Mouse (Mus musculus) layer of hippocampus, postnatal 14 days (tissue): ENCODE results near the gene Tpbgl. TPM values are rescaled to one million over a fixed set of nuclear protein-coding genes. Genes with fewer than 3 reads are reported as not detected.

ENCODE experiments used
- DNase-seq, 2 experiments: peaks; one replicate each; pipeline ENCODE4 v3.0.0; 2021 to 2022; ENCODE audit warnings: low spot score in 2 of 2, mixed read lengths in 1 of 2
- total RNA-seq, 2 experiments: library from RNA; stranded (reverse); gene quantifications; 2 replicates each; pipeline ENCODE4 v1.2.3; 2021

Gene Tpbgl
- total RNA-seq, 2 experiments from 2014 or later = 4.7 to 5.2 TPM

DNA sequence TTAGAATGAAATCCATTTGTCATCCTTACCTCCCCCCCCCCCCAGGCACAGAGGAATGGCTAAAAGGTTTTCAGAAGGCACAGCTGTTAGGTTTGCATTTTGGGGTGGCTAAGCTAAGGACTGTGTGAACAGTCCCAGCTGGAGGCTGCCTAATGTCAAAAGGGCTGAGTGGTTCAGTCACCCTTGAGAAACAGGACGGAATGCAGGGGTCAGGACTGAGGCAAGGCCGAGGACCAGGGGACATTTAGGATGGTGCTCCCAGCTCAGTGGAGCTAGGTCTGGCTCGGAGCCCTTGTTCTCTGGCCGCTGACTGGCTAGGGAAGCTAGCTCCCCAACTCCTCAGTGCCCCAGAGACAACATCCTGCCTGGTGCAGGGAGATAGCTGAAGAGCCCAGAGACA lies 44.0 kb downstream of the Tpbgl start:
- no peak for DNase-seq

DNA sequence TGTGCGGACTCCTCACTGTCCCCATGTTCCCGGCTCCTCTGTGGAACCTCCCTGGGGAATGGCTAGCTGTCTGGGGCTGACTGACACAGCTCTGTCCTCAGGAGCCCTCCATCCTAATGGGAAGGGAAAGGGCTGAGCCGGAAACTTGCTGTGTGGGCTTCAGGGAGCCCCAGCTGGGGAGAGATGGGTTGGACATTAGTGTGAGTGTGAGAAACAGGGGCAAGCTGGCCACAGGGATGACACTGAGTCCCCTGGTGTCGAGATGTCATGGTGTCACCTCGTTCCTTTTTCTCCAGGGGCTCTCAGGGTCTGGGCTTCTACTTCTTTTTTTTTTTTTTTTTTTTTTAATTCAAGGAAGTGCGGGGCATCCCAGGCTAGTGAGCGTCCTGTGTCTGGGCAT lies 44.6 kb downstream of the Tpbgl start:
- no peak for DNase-seq

DNA sequence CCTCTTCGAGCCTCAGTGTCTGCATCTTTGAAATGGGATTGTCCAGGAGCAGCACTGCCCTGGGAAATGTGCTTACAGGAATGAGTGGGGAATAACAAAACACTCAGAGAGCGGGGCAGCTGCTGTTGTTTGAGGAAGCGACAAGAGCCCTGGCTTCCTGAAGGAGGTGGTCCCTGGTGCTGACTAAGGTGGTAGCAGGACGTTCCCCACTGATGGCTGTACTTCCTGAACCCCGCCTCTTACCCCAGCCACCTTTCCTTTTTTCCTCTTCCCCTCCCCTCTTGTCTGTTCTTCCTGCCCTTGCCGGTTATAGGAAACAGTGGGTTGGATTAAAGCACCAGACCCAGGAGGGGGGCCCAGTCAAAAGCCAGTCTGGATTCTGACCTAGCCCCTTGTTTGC lies 46.7 kb downstream of the Tpbgl start:
- DNase-seq = no peak

DNA sequence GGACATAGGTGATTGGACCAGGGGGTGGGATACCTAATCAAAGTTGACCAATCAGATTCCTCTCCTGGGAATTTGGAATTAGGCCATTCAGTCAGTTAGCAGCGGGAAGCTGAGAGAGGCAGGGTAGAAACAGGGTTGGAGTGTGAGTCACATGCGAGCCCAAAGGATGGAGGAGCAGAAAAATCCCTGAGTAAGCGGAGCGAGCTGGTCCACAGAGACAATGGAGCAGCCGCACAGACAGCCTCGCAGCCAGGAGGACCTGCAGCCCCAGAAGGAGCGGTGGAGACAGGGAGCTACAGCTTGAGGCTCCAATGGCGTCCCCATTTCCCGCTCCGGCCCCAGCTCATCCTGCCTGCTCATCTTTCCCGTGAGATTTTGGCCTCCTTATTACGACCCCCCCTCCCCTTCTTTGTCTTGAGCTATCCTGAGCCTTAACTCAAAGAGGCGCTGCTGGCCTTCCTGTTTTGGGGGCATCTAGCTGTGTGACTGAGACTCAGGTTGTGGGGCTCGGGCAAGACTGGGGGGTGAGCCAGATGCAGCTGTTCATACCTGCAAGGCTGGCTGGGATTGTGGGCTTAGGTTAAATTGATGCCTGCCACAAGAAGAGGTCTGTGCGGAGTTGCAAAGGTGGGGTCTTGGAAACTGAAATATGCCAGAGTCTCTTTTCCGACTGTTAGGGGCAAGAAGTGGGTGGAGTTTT lies 47.3 kb downstream of the Tpbgl start:
- DNase-seq = peak in 1 of 2 experiments; percentile 47

DNA sequence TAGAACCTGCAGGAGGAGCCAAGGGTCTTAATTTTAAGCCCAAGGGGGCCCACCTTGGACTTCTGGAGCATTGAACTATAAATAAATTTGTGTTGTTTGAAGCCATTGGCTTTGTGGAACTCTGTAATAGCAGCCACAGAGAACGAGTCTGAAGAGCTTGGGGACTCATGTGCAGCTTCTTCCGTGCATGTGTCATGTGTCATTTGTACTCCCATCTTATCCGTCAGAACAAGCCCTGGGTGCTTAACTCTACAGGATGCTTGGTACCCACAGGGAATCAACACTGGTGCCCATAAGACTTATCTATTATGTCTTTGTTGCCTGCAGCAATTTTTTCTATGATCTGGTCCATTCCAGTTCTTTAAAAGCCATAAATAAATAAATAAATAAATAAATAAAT lies 48.7 kb downstream of the Tpbgl start:
- no peak for DNase-seq

Other genes with a start within 250 kb of the Tpbgl start
- 10 to 100 TPM; 30.0 to 31.6 TPM for gene Gdpd5, start 245.7 kb downstream of the Tpbgl start, total RNA-seq
- gene Klhl35, start 161.1 kb downstream of the Tpbgl start, total RNA-seq = 1 to 10 TPM; 4.4 to 4.9 TPM
- gene Rps3, start 143.4 kb downstream of the Tpbgl start, total RNA-seq = 100 to 1,000 TPM; 245 to 264 TPM
- 100 to 1,000 TPM; 137 to 143 TPM for gene Arrb1, start 91.6 kb downstream of the Tpbgl start, total RNA-seq
- 10 to 100 TPM; 17.6 to 18.0 TPM for gene Slco2b1, start 84.2 kb upstream of the Tpbgl start, total RNA-seq
- gene Olfr520, start 103.2 kb upstream of the Tpbgl start, total RNA-seq = not detected
- gene Olfr521, start 136.4 kb upstream of the Tpbgl start, total RNA-seq = not detected
- 1 to 10 TPM; 3.2 to 4.1 TPM for gene Neu3, start 201.3 kb upstream of the Tpbgl start, total RNA-seq
- gene Xrra1, start 232.0 kb upstream of the Tpbgl start, total RNA-seq = 1 to 10 TPM in 1 of 2 experiments, under 1 TPM in 1; 0.88 to 1.3 TPM
- 10 to 100 TPM; 86.8 to 97.0 TPM for gene Spcs2, start 236.4 kb upstream of the Tpbgl start, total RNA-seq